Mouse (Mus musculus): ENCODE results near the gene Fastk. TPM values are rescaled to one million over a fixed set of nuclear protein-coding genes. Genes with fewer than 3 reads are reported as not detected.
"Not testable (repeated sequence)": the region's sequence is repeated elsewhere in the genome, so short reads cannot be mapped to it uniquely, and the experiment has no call there.

Fastk gene
- polyA plus RNA-seq, 1 experiment from 2014 or later: 96.1 TPM

GRCm38 (mm10) chr5:24412063-24412462 is 33.0 kb downstream of the Fastk start:
- Histone ChIP-seq H3K4me1 (replicated peaks) (peaks cover 25% of the 10 kb centered on the region), H3K9ac (no peak overlapping the region)
- 94% methylated on average over 2 of the region's 2 CpGs for WGBS

GRCm38 (mm10) chr5:24409466-24409865 is 35.6 kb downstream of the Fastk start:
- H3K27me3 ChIP-seq: no peaks in the 10 kb centered on the region
- no peak overlapping the region for H3K9ac ChIP-seq
- H3K4me2 ChIP-seq: no peak overlapping the region
- peaks cover 48% of the 10 kb centered on the region for H3K36me3 ChIP-seq
- no peak overlapping the region for H3K27ac ChIP-seq
- H3K9me3 ChIP-seq: no peaks in the 10 kb centered on the region
- H3K4me1 ChIP-seq (replicated peaks): 0 out of 2 replicates have a peak, but pooled peaks cover 10% of the 10 kb centered on the region
- WGBS: 66% methylated on average over 2 of the region's 2 CpGs
- no peak for ATAC-seq (ENCODE audit: low FRiP score)
- H3K4me3 ChIP-seq: no peak overlapping the region

More at GRCm38 (mm10) chr5:24412063-24412462, 33.0 kb downstream of the Fastk start:
- H3K9me3 ChIP-seq: no peaks in the 10 kb centered on the region
- no peak overlapping the region for H3K4me2 ChIP-seq
- no peaks in the 10 kb centered on the region for H3K27me3 ChIP-seq
- no peak overlapping the region for H3K27ac ChIP-seq
- no peak for ATAC-seq (ENCODE audit: low FRiP score)
- H3K36me3 ChIP-seq: peaks cover 22% of the 10 kb centered on the region
- no peak overlapping the region for H3K4me3 ChIP-seq

GRCm38 (mm10) chr5:24408651-24409050 is 36.4 kb downstream of the Fastk start:
- no peaks in the 10 kb centered on the region for H3K27me3 ChIP-seq
- WGBS: 93% methylated on average over 13 of the region's 13 CpGs
- H3K4me1 ChIP-seq (replicated peaks): 0 out of 2 replicates have a peak, but pooled peaks cover 7% of the 10 kb centered on the region
- ATAC-seq (ENCODE audit: low FRiP score): 0 out of 2 replicates have a peak, but pooled peaks have one; percentile 15
- no peaks in the 10 kb centered on the region for H3K9me3 ChIP-seq
- H3K27ac ChIP-seq: no peak overlapping the region
- H3K9ac ChIP-seq: no peak overlapping the region
- peaks cover 56% of the 10 kb centered on the region for H3K36me3 ChIP-seq
- no peak overlapping the region for H3K4me2 ChIP-seq
- no peak overlapping the region for H3K4me3 ChIP-seq

- Histone ChIP-seq H3K27me3 (no peaks in the 10 kb centered on the region), H3K36me3 (peaks cover 88% of the 10 kb centered on the region), H3K27ac (no peak overlapping the region), H3K4me1 (replicated peaks) (peaks cover 12% of the 10 kb centered on the region; the same call in 1 of the 2 replicates), H3K4me3 (no peak overlapping the region), H3K4me2 (no peak overlapping the region), H3K9ac (no peak overlapping the region), H3K9me3 (no peaks in the 10 kb centered on the region)
- ATAC-seq (ENCODE audit: low FRiP score): no peak
- WGBS: 83% methylated on average over 3 of the region's 3 CpGs
These were observed 39.7 kb downstream of the Fastk start for GRCm38 (mm10) chr5:24405389-24405876.

GRCm38 (mm10) chr5:24404594-24405360 is 40.3 kb downstream of the Fastk start:
- no peaks in the 10 kb centered on the region for H3K27me3 ChIP-seq
- H3K9me3 ChIP-seq: no peaks in the 10 kb centered on the region
- no peak overlapping the region for H3K9ac ChIP-seq
- peaks cover 94% of the 10 kb centered on the region for H3K36me3 ChIP-seq
- no peak overlapping the region for H3K27ac ChIP-seq
- H3K4me3 ChIP-seq: no peak overlapping the region
- 80% methylated on average over 6 of the region's 6 CpGs for WGBS
- peaks cover 12% of the 10 kb centered on the region; the same call in 1 of the 2 replicates for H3K4me1 ChIP-seq (replicated peaks)
- no peak for ATAC-seq (ENCODE audit: low FRiP score)
- H3K4me2 ChIP-seq: no peak overlapping the region

- peak; percentile 61; the same call in 1 of the 2 replicates for ATAC-seq (ENCODE audit: low FRiP score)
These were observed 43.1 kb downstream of the Fastk start for GRCm38 (mm10) chr5:24401969-24402368.

GRCm38 (mm10) chr5:24400911-24401605 is 44.0 kb downstream of the Fastk start:
- no peak for ATAC-seq (ENCODE audit: low FRiP score)
- no peak overlapping the region for H3K4me2 ChIP-seq
- no peaks in the 10 kb centered on the region for H3K27me3 ChIP-seq
- H3K36me3 ChIP-seq: peaks cover 63% of the 10 kb centered on the region
- H3K27ac ChIP-seq: no peak overlapping the region
- H3K9me3 ChIP-seq: no peaks in the 10 kb centered on the region
- H3K9ac ChIP-seq: no peak overlapping the region
- peaks cover 12% of the 10 kb centered on the region; the same call in 1 of the 2 replicates for H3K4me1 ChIP-seq (replicated peaks)
- 89% methylated on average over 5 of the region's 5 CpGs for WGBS
- H3K4me3 ChIP-seq: no peak overlapping the region

More at GRCm38 (mm10) chr5:24401969-24402368, 43.1 kb downstream of the Fastk start:
- H3K27ac ChIP-seq: no peak overlapping the region
- no peaks in the 10 kb centered on the region for H3K27me3 ChIP-seq
- no peak overlapping the region for H3K4me2 ChIP-seq
- no peak overlapping the region for H3K9ac ChIP-seq
- H3K36me3 ChIP-seq: peaks cover 72% of the 10 kb centered on the region
- no peaks in the 10 kb centered on the region for H3K9me3 ChIP-seq
- H3K4me3 ChIP-seq: no peak overlapping the region
- whole genome bisulfite sequencing: 59% methylated on average over 9 of the region's 9 CpGs
- peaks cover 12% of the 10 kb centered on the region; the same call in 1 of the 2 replicates for H3K4me1 ChIP-seq (replicated peaks)

GRCm38 (mm10) chr5:24400362-24400761 is 44.7 kb downstream of the Fastk start:
- peaks cover 12% of the 10 kb centered on the region; the same call in 1 of the 2 replicates for H3K4me1 ChIP-seq (replicated peaks)
- H3K36me3 ChIP-seq: peaks cover 56% of the 10 kb centered on the region
- H3K27me3 ChIP-seq: no peaks in the 10 kb centered on the region
- 85% methylated on average over 11 of the region's 11 CpGs for WGBS
- no peak overlapping the region; the same call in 1 of the 2 replicates for H3K9ac ChIP-seq
- H3K27ac ChIP-seq: no peak overlapping the region
- H3K9me3 ChIP-seq: no peaks in the 10 kb centered on the region
- H3K4me2 ChIP-seq: no peak overlapping the region
- ATAC-seq (ENCODE audit: low FRiP score): no peak
- H3K4me3 ChIP-seq: no peak overlapping the region

GRCm38 (mm10) chr5:24399686-24400085 is 45.4 kb downstream of the Fastk start:
- no peak overlapping the region for H3K27ac ChIP-seq
- H3K4me2 ChIP-seq: no peak overlapping the region
- WGBS: 91% methylated on average over 10 of the region's 10 CpGs
- H3K36me3 ChIP-seq: peaks cover 49% of the 10 kb centered on the region
- no peaks in the 10 kb centered on the region for H3K9me3 ChIP-seq
- H3K27me3 ChIP-seq: no peaks in the 10 kb centered on the region
- no peak overlapping the region for H3K9ac ChIP-seq
- H3K4me3 ChIP-seq: no peak overlapping the region
- ATAC-seq (ENCODE audit: low FRiP score): no peak
- peaks cover 17% of the 10 kb centered on the region; the same call in 1 of the 2 replicates for H3K4me1 ChIP-seq (replicated peaks)

- H3K27me3 ChIP-seq; H3K9ac ChIP-seq; H3K27ac ChIP-seq; ATAC-seq (ENCODE audit: low FRiP score); H3K9me3 ChIP-seq; H3K4me2 ChIP-seq; H3K4me3 ChIP-seq: not testable (repeated sequence)
- peaks cover 16% of the 10 kb centered on the region for H3K36me3 ChIP-seq
- H3K4me1 ChIP-seq (replicated peaks): peaks cover 10% of the 10 kb centered on the region
- WGBS: 91% methylated on average over 6 of the region's 6 CpGs
These were observed 48.8 kb downstream of the Fastk start for GRCm38 (mm10) chr5:24396254-24396653.

- ATAC-seq (ENCODE audit: low FRiP score): peak; percentile 96
- H3K9me3 ChIP-seq: no peaks in the 10 kb centered on the region
- 1% methylated on average over 36 of the region's 36 CpGs for WGBS
- H3K27me3 ChIP-seq: peaks cover 21% of the 10 kb centered on the region
- peak overlapping the region; percentile 51 for H3K4me2 ChIP-seq
- peaks cover 10% of the 10 kb centered on the region for H3K4me1 ChIP-seq (replicated peaks)
- H3K36me3 ChIP-seq: no peaks in the 10 kb centered on the region
- peak overlapping the region; percentile 50 for H3K4me3 ChIP-seq
- peak overlapping the region; percentile 67 for H3K9ac ChIP-seq
- H3K27ac ChIP-seq: peak overlapping the region; percentile 89
These were observed 50.8 kb downstream of the Fastk start for GRCm38 (mm10) chr5:24394165-24394894.
